Mouse (Mus musculus): ENCODE data around the gene Cuzd1. TPM values are rescaled to one million over a fixed set of nuclear protein-coding genes. Genes with fewer than 3 reads are reported as not detected.

The Cuzd1 gene
- 0.10 TPM in 1 of 2 replicates, not detected in the other for total RNA-seq (2014; rRNA removed)
- not detected in 2 replicates for polyA plus RNA-seq (2015; fragmentation: Nextera tagmentation; extraction: Ambion mirVana)

- no peak within 1 kb of the TSS for H3K4me2 ChIP-seq (ENCODE audit: low read depth, low read length)
- TF ChIP-seq CTCF (IDR thresholded peaks at IDR 0.05; ENCODE audit: low read depth) = no peak
- H3K9ac ChIP-seq (replicated peaks; ENCODE audit: low read length) = no peak within 1 kb of the TSS
- ATAC-seq = no peak
- no peak within 1 kb of the TSS for H3K4me3 ChIP-seq (ENCODE audit: low read length)
- no peak within 1 kb of the TSS for H3K27ac ChIP-seq
- DNase-seq (ENCODE audit: low spot score) = no peak
- H3K9me3 ChIP-seq (ENCODE audit: low read length) = no peaks in the 10 kb centered on the region
- H3K36me3 ChIP-seq (ENCODE audit: insufficient read depth, low read length) = no peaks in the 10 kb centered on the region
- whole genome bisulfite sequencing = 63% methylated on average over 2 of the region's 2 CpGs
- H3K27me3 ChIP-seq (ENCODE audit: insufficient read depth, low read length) = no peaks in the 10 kb centered on the region
- no peaks in the 10 kb centered on the region for H3K4me1 ChIP-seq (ENCODE audit: insufficient read depth, low read length)
These were observed at the start of gene Cuzd1 for GRCm38 (mm10) chr7:131322192-131322591. TSS of gene Cuzd1 (minus strand) at chr7:131322292.

- Histone ChIP-seq H3K27me3 (ENCODE audit: insufficient read depth, low read length) (no peaks in the 10 kb centered on the region), H3K4me1 (ENCODE audit: insufficient read depth, low read length) (peaks cover 7% of the 10 kb centered on the region; the same call in 1 of the 2 replicates), H3K4me2 (ENCODE audit: low read depth, low read length) (peak overlapping the region; percentile 69), H3K36me3 (ENCODE audit: insufficient read depth, low read length) (no peaks in the 10 kb centered on the region), H3K4me3 (ENCODE audit: low read length) (peak overlapping the region; percentile 71), H3K9me3 (ENCODE audit: low read length) (no peaks in the 10 kb centered on the region), H3K9ac (replicated peaks; ENCODE audit: low read length) (peak overlapping the region; percentile 82), H3K27ac (peak overlapping the region; percentile 93)
- 6% methylated on average over 9 of the region's 9 CpGs for WGBS
- ATAC-seq (peak; percentile 41; the same call in 1 of the 2 replicates), DNase-seq (ENCODE audit: low spot score) (no peak)
- TF ChIP-seq CTCF (IDR thresholded peaks at IDR 0.05; ENCODE audit: low read depth) = no peak
These were observed 49.4 kb upstream of the Cuzd1 start for GRCm38 (mm10) chr7:131371470-131371860.

DNA sequence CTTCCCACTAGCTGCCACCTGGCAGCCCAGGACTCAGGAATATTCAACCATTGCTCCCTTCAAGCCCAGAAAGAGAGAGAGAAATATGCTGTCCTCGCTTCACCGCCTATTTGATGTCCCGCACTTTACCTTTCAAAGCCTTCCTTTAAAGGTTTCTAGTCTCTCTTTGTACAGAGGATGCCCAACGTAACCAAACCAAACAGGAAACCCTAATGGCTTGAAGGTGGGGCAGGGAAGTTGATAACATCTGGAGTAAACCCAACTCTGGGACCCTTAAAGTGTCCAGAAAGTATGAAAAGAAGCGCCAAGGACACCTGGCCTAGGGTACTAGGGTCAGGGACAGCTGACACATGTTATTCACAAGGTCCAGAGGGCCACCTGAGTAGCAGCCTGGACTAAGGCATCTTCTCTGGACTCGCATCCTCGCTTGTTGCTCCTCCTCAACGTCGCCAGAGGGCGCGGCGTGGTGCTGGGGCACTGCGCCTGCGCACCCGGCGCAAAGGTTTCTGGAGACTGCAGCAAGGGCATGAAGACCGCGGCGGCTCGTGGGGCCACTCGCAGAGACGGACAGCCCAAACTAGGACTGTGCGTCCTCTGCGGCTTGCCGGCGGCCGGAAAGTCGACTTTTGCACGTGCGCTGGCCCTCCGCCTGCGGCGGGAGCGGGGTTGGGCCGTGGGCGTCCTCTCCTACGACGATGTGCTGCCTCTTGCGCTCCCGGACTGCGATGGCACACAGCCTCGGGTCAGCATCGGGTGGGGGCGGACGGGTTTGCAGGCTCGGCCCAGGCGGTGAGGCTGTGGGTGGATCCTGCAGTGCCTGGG is 48.8 kb upstream of the Cuzd1 start, which contains the start of gene Pstk:
Gene Pstk, plus strand, starts transcription at position 494 of the 822 bp plus-strand sequence.
- ATAC-seq = peak; percentile 98
- Histone ChIP-seq H3K27ac (peak within 1 kb of the TSS; percentile 93), H3K4me2 (ENCODE audit: low read depth, low read length) (peak within 1 kb of the TSS; percentile 69), H3K9me3 (ENCODE audit: low read length) (no peaks in the 10 kb centered on the region), H3K9ac (replicated peaks; ENCODE audit: low read length) (peak within 1 kb of the TSS; percentile 82), H3K4me1 (ENCODE audit: insufficient read depth, low read length) (peaks cover 7% of the 10 kb centered on the region; the same call in 1 of the 2 replicates), H3K27me3 (ENCODE audit: insufficient read depth, low read length) (no peaks in the 10 kb centered on the region), H3K4me3 (ENCODE audit: low read length) (peak within 1 kb of the TSS; percentile 71), H3K36me3 (ENCODE audit: insufficient read depth, low read length) (no peaks in the 10 kb centered on the region)
- DNase-seq (ENCODE audit: low spot score) = peak; percentile 93
- TF ChIP-seq CTCF (IDR thresholded peaks at IDR 0.05; ENCODE audit: low read depth) = peak; percentile 91
- 5% methylated on average over 47 of the region's 47 CpGs for WGBS

DNA sequence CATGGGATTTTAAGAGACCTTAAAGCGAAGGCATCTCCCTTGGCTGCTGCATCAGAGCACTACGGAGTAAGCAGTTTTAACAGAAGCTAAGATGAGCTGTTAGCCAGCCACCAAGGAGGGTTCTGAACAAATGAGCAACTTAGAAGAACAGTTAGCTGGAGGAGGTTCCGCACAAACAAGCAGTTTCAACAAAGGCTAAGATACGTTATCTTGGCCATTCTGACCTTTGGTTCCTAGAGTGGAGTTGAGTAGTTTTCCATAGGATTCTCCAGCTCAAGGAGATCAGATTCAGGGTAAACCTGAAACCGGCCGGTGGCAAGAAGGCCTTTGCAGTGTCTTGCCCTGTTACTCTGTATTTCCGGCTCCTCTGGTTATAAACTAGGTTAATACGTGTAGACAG is 42.0 kb upstream of the Cuzd1 start:
- DNase-seq (ENCODE audit: low spot score) (no peak), ATAC-seq (no peak)
- Histone ChIP-seq H3K9ac (replicated peaks; ENCODE audit: low read length) (no peak overlapping the region), H3K4me2 (ENCODE audit: low read depth, low read length) (no peak overlapping the region), H3K4me3 (ENCODE audit: low read length) (no peak overlapping the region), H3K4me1 (ENCODE audit: insufficient read depth, low read length) (peaks cover 9% of the 10 kb centered on the region), H3K27me3 (ENCODE audit: insufficient read depth, low read length) (no peaks in the 10 kb centered on the region), H3K36me3 (ENCODE audit: insufficient read depth, low read length) (no peaks in the 10 kb centered on the region), H3K9me3 (ENCODE audit: low read length) (no peaks in the 10 kb centered on the region), H3K27ac (no peak overlapping the region)
- TF ChIP-seq CTCF (IDR thresholded peaks at IDR 0.05; ENCODE audit: low read depth) = no peak
- WGBS = 93% methylated on average over 8 of the region's 8 CpGs

GRCm38 (mm10) chr7:131362615-131363300 is 40.7 kb upstream of the Cuzd1 start, which contains the start of gene 2310057M21Rik:
TSS of gene 2310057M21Rik (minus strand) at chr7:131362759.
- Histone ChIP-seq H3K27me3 (ENCODE audit: insufficient read depth, low read length) (no peaks in the 10 kb centered on the region), H3K9ac (replicated peaks; ENCODE audit: low read length) (peak within 1 kb of the TSS; percentile 90), H3K4me1 (ENCODE audit: insufficient read depth, low read length) (peaks cover 9% of the 10 kb centered on the region), H3K27ac (peak within 1 kb of the TSS; percentile 83), H3K9me3 (ENCODE audit: low read length) (no peaks in the 10 kb centered on the region), H3K4me2 (ENCODE audit: low read depth, low read length) (peak within 1 kb of the TSS; percentile 91), H3K36me3 (ENCODE audit: insufficient read depth, low read length) (no peaks in the 10 kb centered on the region), H3K4me3 (ENCODE audit: low read length) (peak within 1 kb of the TSS; percentile 77)
- under 1% methylated on average over 55 of the region's 55 CpGs for WGBS
- ATAC-seq (peak; percentile 98), DNase-seq (ENCODE audit: low spot score) (peak; percentile 99)
- peak; percentile 17 for TF ChIP-seq CTCF (IDR thresholded peaks at IDR 0.05; ENCODE audit: low read depth)

GRCm38 (mm10) chr7:131362269-131362614 is 40.1 kb upstream of the Cuzd1 start:
- peak overlapping the region; percentile 77 for H3K4me3 ChIP-seq (ENCODE audit: low read length)
- peaks cover 9% of the 10 kb centered on the region for H3K4me1 ChIP-seq (ENCODE audit: insufficient read depth, low read length)
- TF ChIP-seq CTCF (IDR thresholded peaks at IDR 0.05; ENCODE audit: low read depth) = no peak
- no peaks in the 10 kb centered on the region for H3K27me3 ChIP-seq (ENCODE audit: insufficient read depth, low read length)
- peak overlapping the region; percentile 90 for H3K9ac ChIP-seq (replicated peaks; ENCODE audit: low read length)
- DNase-seq (ENCODE audit: low spot score) (no peak), ATAC-seq (peak; percentile 82)
- H3K36me3 ChIP-seq (ENCODE audit: insufficient read depth, low read length) = peaks cover 4% of the 10 kb centered on the region
- H3K27ac ChIP-seq = peak overlapping the region; percentile 83
- H3K4me2 ChIP-seq (ENCODE audit: low read depth, low read length) = peak overlapping the region; percentile 91
- under 1% methylated on average over 35 of the region's 35 CpGs for WGBS
- no peaks in the 10 kb centered on the region for H3K9me3 ChIP-seq (ENCODE audit: low read length)

Measured in hindbrain, postnatal 0 days (tissue).